Mouse (Mus musculus) erythroblast, embryonic 14.5 days (primary cell): ENCODE results near the gene B4galt5.

Source experiments
- GATA1 ChIP-seq: IDR thresholded peaks from 2 replicates; pipeline ENCODE4 v1.6.1; 2012; ENCODE audit warnings: low read length, inconsistent platforms, mixed read lengths
- TAL1 ChIP-seq: IDR thresholded peaks from 3 replicates; pipeline ENCODE4 v1.6.1; 2012; ENCODE audit warnings: low read length, inconsistent platforms, mixed read lengths

GRCm38 (mm10) chr2:167367325-167367724 is 18.3 kb upstream of the B4galt5 start:
- no peak for TF ChIP-seq TAL1
- no peak for TF ChIP-seq GATA1
